Mouse (Mus musculus): ENCODE measurements at regions not wholly inside any gene's neighbourhood (a gene's known extent, or its start where the extent isn't known, plus 50 kb on each side); places are given as distances from the start of the nearest gene placed in this dataset.
"Not testable (repeated sequence)": the region's sequence is repeated elsewhere in the genome, so short reads cannot be mapped to it uniquely, and the experiment has no call there.

GRCm38 (mm10) chr6:47679946-47680345 is 84.8 kb upstream of the Ezh2 start:
- DNase-seq (ENCODE audit: low spot score) = not testable (repeated sequence)

DNA sequence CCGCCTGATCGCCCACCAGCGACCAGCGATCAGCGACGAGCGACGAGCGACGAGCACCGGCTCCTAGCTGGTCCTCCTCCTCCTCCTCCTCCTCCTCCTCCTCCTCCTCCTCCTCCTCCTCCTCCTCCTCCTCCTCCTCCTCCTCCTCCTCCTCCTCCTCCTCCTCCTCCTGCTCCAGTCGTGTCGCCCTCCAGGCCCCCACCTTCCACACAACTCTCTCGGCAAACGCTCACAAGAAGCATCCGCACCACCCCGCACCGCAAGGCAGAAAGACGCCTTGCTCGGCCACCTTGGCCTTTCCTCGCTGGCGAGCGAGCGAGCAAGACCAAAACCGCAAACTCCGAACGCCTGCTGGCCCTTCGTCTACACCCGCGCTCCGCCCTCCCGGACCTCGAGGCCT is 77.6 kb upstream of the Ezh2 start:
- not testable (repeated sequence) for DNase-seq (ENCODE audit: low spot score)

- DNase-seq (ENCODE audit: low spot score) = peak; percentile 74
Measured at GRCm38 (mm10) chr6:47652880-47653279, 57.7 kb upstream of the Ezh2 start.

GRCm38 (mm10) chr6:47651385-47651718 is 56.2 kb upstream of the Ezh2 start:
- not testable (repeated sequence) for DNase-seq (ENCODE audit: low spot score)

- peak; percentile 99 for DNase-seq (ENCODE audit: low spot score)
Measured at GRCm38 (mm10) chr6:47650463-47651384, 55.6 kb upstream of the Ezh2 start.

- no peak for DNase-seq (ENCODE audit: low spot score)
Measured at GRCm38 (mm10) chr6:47649961-47650360, 54.8 kb upstream of the Ezh2 start.

- DNase-seq (ENCODE audit: low spot score) = no peak
Measured at GRCm38 (mm10) chr6:47649451-47649931, 54.4 kb upstream of the Ezh2 start.

GRCm38 (mm10) chr6:47648899-47649298 is 53.8 kb upstream of the Ezh2 start:
- no peak for DNase-seq (ENCODE audit: low spot score)

GRCm38 (mm10) chr6:47648316-47648715 is 53.2 kb upstream of the Ezh2 start:
- DNase-seq (ENCODE audit: low spot score) = no peak

- no peak for DNase-seq (ENCODE audit: low spot score)
Measured at GRCm38 (mm10) chr6:47647876-47648275, 52.7 kb upstream of the Ezh2 start.

DNA sequence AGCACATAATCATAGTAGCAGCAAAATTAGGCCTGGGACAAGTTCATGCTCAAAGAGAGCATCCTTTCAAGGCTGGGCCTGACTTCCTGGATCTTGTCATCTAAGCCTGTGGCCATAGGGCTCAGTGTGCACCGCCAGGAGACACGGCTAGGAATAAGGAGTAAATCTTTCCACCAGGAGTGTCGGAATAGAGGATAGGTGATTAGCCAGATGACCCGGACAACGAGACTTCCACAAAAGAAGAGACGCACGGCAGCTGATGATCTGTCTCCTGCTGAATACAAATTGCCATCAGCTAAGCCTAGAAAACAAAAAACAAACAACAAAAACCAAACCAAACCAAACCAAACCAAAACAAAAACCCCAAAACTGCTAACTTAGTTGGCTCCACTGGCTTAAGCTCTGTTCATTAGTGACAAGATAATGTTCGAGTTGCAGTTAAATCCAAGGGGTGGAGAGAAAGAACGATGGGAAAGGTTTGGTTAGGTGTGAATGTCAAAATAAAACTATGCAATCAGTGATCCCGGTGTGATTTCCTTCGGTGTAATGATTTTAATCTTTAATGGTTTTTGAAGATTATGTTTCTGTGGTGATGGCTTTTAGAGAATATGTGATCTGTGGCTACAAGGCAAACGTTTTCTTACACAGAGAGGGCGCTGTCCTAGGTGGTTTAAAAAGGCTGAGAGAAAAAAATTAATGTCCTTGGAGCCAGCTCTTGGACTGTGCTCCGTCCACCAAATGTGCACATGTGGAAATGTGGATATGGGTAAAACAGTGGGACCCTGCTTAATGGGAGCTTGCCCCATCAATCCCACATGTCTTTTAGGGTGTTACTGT is 51.8 kb upstream of the Ezh2 start:
- no peak for DNase-seq (ENCODE audit: low spot score)

GRCm38 (mm10) chr6:47646022-47646421 is 50.9 kb upstream of the Ezh2 start:
- no peak for DNase-seq (ENCODE audit: low spot score)
